1 mouse cellular context compared by ENCODE assay signal in the genomic region with DNA sequence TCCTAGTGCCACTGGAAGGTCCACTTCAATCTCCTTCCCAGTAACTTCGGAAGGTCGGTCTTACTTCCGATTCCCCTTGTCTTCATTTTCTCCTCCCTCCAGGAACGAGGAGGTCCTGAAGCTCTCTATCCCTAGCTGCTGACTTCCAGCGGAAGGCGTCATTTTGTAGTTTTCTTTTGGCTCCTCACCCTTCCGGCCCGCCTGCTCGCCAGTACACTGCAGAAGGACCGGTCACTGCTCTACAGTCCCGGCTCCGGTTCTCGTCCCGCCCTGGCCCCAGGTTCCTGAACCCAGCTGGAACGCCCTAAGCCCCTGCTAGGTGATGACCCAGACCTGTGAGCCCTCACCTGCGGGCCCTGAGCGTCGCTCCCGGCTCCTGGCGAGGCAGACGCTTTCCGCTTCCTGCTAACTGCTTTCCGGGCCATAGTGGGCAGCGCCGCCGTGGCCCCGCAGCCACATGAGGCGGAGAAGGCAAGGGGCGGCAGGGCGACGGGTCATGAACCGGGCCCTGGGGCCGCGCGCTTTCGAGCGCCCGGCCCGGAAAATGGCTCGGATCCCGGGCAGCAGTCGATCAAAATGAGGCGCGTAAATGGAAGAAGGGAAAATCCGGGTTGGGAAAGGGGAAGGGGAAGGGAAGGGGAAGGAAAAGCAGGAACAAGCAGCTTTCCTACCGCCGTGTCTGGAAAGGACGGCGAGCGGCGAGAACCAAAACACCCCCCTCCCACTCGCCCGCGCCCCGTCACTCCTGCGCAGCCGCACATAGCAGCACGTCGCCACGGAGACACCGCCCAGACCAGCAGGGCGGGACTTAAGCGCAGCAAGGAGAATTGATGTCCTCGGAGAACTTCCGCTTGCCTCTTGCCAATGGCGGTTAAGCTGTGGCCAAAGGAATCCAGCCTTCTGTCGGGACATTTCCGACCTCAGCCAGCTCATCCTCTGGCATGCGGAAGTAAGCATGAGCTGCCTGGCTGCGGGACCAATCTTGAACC.
A peak's percentile ranks its signal among the peaks of the same experiment; 100 is the strongest.
TF ChIP-seq lines count a peak whose summit lies in the region.

Gene Dcaf12, minus strand, starts transcription at position 749 of the 989 bp plus-strand sequence.

TF ChIP-seq in MEL, 35 proteins besides CTCF, POLR2A, EP300 and RAD21 (continued from another document):
- TF ChIP-seq ZMIZ1 (IDR thresholded peaks at IDR 0.05; ENCODE audit: low read depth, low read length): peak; percentile 80
- TF ChIP-seq NELFE (IDR thresholded peaks at IDR 0.05; ENCODE audit: low read depth, low read length): peak; percentile 78
- TF ChIP-seq KAT2A (conservative IDR thresholded peaks at IDR 0.05; ENCODE audit: low read depth, low read length): no peak
- TF ChIP-seq MAX (IDR thresholded peaks at IDR 0.05; ENCODE audit: low read length): 0 out of 2 replicates have a peak, but pooled peaks have one; percentile 19
- peak; percentile 63; the same call in 1 of the 2 replicates for TF ChIP-seq TBP (IDR thresholded peaks at IDR 0.05; ENCODE audit: low read depth, low read length)
- no peak for TF ChIP-seq TAL1 (IDR thresholded peaks at IDR 0.05; ENCODE audit: low read length)
- TF ChIP-seq ZKSCAN1 (IDR thresholded peaks at IDR 0.05; ENCODE audit: low read depth, low read length): no peak
- TF ChIP-seq TCF12 (IDR thresholded peaks at IDR 0.05; ENCODE audit: low read depth, low read length): peak; percentile 22; the same call in 1 of the 2 replicates
- TF ChIP-seq MAZ (IDR thresholded peaks at IDR 0.05; ENCODE audit: low read depth, low read length): peak; percentile 81; the same call in 1 of the 2 replicates
- 0 out of 2 replicates have a peak, but pooled peaks have one; percentile 30 for TF ChIP-seq USF1 (IDR thresholded peaks at IDR 0.05; ENCODE audit: low read depth, low read length)
- no peak for TF ChIP-seq UBTF (IDR thresholded peaks at IDR 0.05; ENCODE audit: borderline replicate concordance, insufficient read depth, low read depth, low read length)
- peak; percentile 92 for TF ChIP-seq NRF1 (IDR thresholded peaks at IDR 0.05; ENCODE audit: insufficient read depth, low read depth, low read length, poor library complexity, severe bottlenecking)
- no peak for TF ChIP-seq GATA1 (IDR thresholded peaks at IDR 0.05; ENCODE audit: low read depth, low read length)
- 0 out of 2 replicates have a peak, but pooled peaks have one; percentile 12 for TF ChIP-seq ETS1 (IDR thresholded peaks at IDR 0.05; ENCODE audit: low read depth, low read length)
- peak; percentile 75 for TF ChIP-seq ELF1 (IDR thresholded peaks at IDR 0.05; ENCODE audit: low read depth, low read length)
- TF ChIP-seq BHLHE40 (IDR thresholded peaks at IDR 0.05; ENCODE audit: borderline replicate concordance, low read depth, low read length): no peak
TF ChIP-seq in MEL: peak in this region for 18.
